Comparison of ENCODE assay signal across 27 mouse cellular contexts in genomic region chr3:136917080-136917479, GRCm38 (mm10).
DNase-seq lines count a peak whose midpoint lies in the region; ATAC-seq lines count a peak whose summit lies in the region.
"Had no signal": no experiment of that assay in that cellular context is flagged by ENCODE, and none has a peak within 500 bp of the region (broad histone marks: within the 10 kb centered on the region; RNA-seq: fewer than 3 reads in every experiment).

No protein-coding gene starts in this region.

- no peak overlapping the region for H3K4me3 ChIP-seq in intestine, embryonic 14.5 days (ENCODE audit: low read depth, low read length)
- H3K4me3 ChIP-seq in intestine, embryonic 15.5 days (replicated peaks) = no peak overlapping the region
- H3K4me3 ChIP-seq: embryonic facial prominence, embryonic 12.5 days; embryonic facial prominence, embryonic 15.5 days; heart, embryonic 12.5 days; heart, embryonic 15.5 days; hindbrain, embryonic 10.5 days; hindbrain, embryonic 13.5 days had no signal

- DNase-seq in cerebellum, adult 11-12 months = peak; percentile 37
- no peak for DNase-seq in cerebellum, postnatal 4 days (ENCODE audit: low spot score in 2 of 2)
- peak; percentile 26 to 48 for DNase-seq in cerebellum, postnatal 14 days
- DNase-seq in cerebellum, adult 8-10 months = no peak
- DNase-seq in intestine, embryonic 14.5 days (ENCODE audit: low spot score) = peak; percentile 45
- peak; percentile 45 to 49 for DNase-seq in cerebellum, postnatal 25 days
- DNase-seq in ovary, adult 18-20 months (ENCODE audit: low spot score) = no peak
- DNase-seq: adrenal gland, adult 2 months; adrenal gland, postnatal 14 days; B cell, adult 2 months; forebrain, postnatal 0 days; gastrocnemius, postnatal 14 days; heart, postnatal 10 days; heart, postnatal 36 days; kidney, adult 2 months had no signal

- peaks cover 6% of the 10 kb centered on the region; the same call in 1 of the 2 replicates for H3K36me3 ChIP-seq in intestine, embryonic 14.5 days (ENCODE audit: control insufficient read depth, insufficient read depth, low read length)
- no peaks in the 10 kb centered on the region for H3K36me3 ChIP-seq in intestine, embryonic 15.5 days
- H3K36me3 ChIP-seq: hindbrain, embryonic 10.5 days had no signal

- no peak overlapping the region for H3K4me2 ChIP-seq in intestine, embryonic 14.5 days (ENCODE audit: low read length)
- no peak overlapping the region for H3K4me2 ChIP-seq in intestine, embryonic 15.5 days (replicated peaks)
- H3K4me2 ChIP-seq: embryonic facial prominence, embryonic 12.5 days; embryonic facial prominence, embryonic 15.5 days; heart, embryonic 12.5 days; heart, embryonic 15.5 days; hindbrain, embryonic 13.5 days had no signal

- H3K27me3 ChIP-seq in intestine, embryonic 14.5 days (replicated peaks; ENCODE audit: control insufficient read depth, insufficient read depth, low read length) = no peaks in the 10 kb centered on the region
- no peaks in the 10 kb centered on the region for H3K27me3 ChIP-seq in intestine, embryonic 15.5 days (replicated peaks)
- H3K27me3 ChIP-seq: CH12.LX; embryonic facial prominence, embryonic 12.5 days; embryonic facial prominence, embryonic 15.5 days; heart, embryonic 12.5 days; heart, embryonic 15.5 days; hindbrain, embryonic 13.5 days had no signal

- H3K9ac ChIP-seq in intestine, embryonic 14.5 days (ENCODE audit: low read length) = no peak overlapping the region
- H3K9ac ChIP-seq in intestine, embryonic 15.5 days = no peak overlapping the region
- H3K9ac ChIP-seq: embryonic facial prominence, embryonic 12.5 days; embryonic facial prominence, embryonic 15.5 days; forebrain, postnatal 0 days; heart, embryonic 12.5 days; heart, embryonic 15.5 days; hindbrain, embryonic 13.5 days had no signal

- H3K27ac ChIP-seq in intestine, embryonic 14.5 days (ENCODE audit: low read depth) = no peak overlapping the region
- H3K27ac ChIP-seq in intestine, embryonic 15.5 days = no peak overlapping the region
- H3K27ac ChIP-seq: embryonic facial prominence, embryonic 12.5 days; embryonic facial prominence, embryonic 15.5 days; heart, embryonic 15.5 days; hindbrain, embryonic 10.5 days; hindbrain, embryonic 13.5 days had no signal

- 88% methylated on average over 7 of the region's 7 CpGs for WGBS in intestine, embryonic 14.5 days
- 86% methylated on average over 7 of the region's 7 CpGs for WGBS in intestine, embryonic 15.5 days

- ATAC-seq in intestine, embryonic 14.5 days (replicated peaks; ENCODE audit: low FRiP score, low TSS enrichment, low read depth) = no peak
- no peak for ATAC-seq in intestine, embryonic 15.5 days
- ATAC-seq: forebrain, embryonic 14.5 days; forebrain, postnatal 0 days; hindbrain, embryonic 16.5 days; intestine, postnatal 0 days had no signal

- H3K9me3 ChIP-seq in intestine, embryonic 14.5 days (ENCODE audit: control insufficient read depth, low read length) = no peaks in the 10 kb centered on the region
- H3K9me3 ChIP-seq in intestine, embryonic 15.5 days = no peaks in the 10 kb centered on the region
- H3K9me3 ChIP-seq: embryonic facial prominence, embryonic 12.5 days; embryonic facial prominence, embryonic 15.5 days; G1E; heart, embryonic 12.5 days; heart, embryonic 15.5 days; hindbrain, embryonic 10.5 days; hindbrain, embryonic 13.5 days had no signal

- no peaks in the 10 kb centered on the region for H3K4me1 ChIP-seq in intestine, embryonic 14.5 days (replicated peaks; ENCODE audit: control insufficient read depth, insufficient read depth, low read length)
- no peaks in the 10 kb centered on the region for H3K4me1 ChIP-seq in intestine, embryonic 15.5 days (replicated peaks)
- H3K4me1 ChIP-seq: embryonic facial prominence, embryonic 15.5 days; heart, embryonic 12.5 days; heart, embryonic 15.5 days; hindbrain, embryonic 10.5 days; hindbrain, embryonic 13.5 days had no signal

Comparison
In these comparisons a context has a peak if more than half of its experiments do, and no peak if none do; other contexts are left out.
1. DNase-seq: peak in cerebellum, adult 11-12 months (single experiment), cerebellum, postnatal 14 days (2 of 2), intestine, embryonic 14.5 days (single experiment) and cerebellum, postnatal 25 days (2 of 2); none in cerebellum, postnatal 4 days (0 of 2), cerebellum, adult 8-10 months (single experiment) and ovary, adult 18-20 months (single experiment).